Mouse (Mus musculus) cerebellum, postnatal 10 days (tissue): ENCODE measurements around the gene Nt5dc3.

Source experiments
- DNase-seq, 2 experiments: peaks; one replicate each; pipeline ENCODE4 v3.0.0; 2021; ENCODE audit warnings: mixed read lengths in 2 of 2

Nt5dc3 gene

GRCm38 (mm10) chr10:86821014-86821413, 42.2 kb downstream of the Nt5dc3 start:
- no peak for DNase-seq

- DNase-seq = peak in 1 of 2 experiments; percentile 47
Measured at GRCm38 (mm10) chr10:86824093-86824492, 45.3 kb downstream of the Nt5dc3 start.

- no peak for DNase-seq
Measured at GRCm38 (mm10) chr10:86824871-86825270, 46.1 kb downstream of the Nt5dc3 start.

- peak; percentile 85 to 86 for DNase-seq
Measured at GRCm38 (mm10) chr10:86825871-86826522, 47.2 kb downstream of the Nt5dc3 start.

- DNase-seq = no peak
Measured at GRCm38 (mm10) chr10:86826929-86827328, 48.1 kb downstream of the Nt5dc3 start.

- peak; percentile 41 to 61 for DNase-seq
Measured at GRCm38 (mm10) chr10:86828221-86829135, 49.7 kb downstream of the Nt5dc3 start.

GRCm38 (mm10) chr10:86829515-86829914, 50.7 kb downstream of the Nt5dc3 start:
- no peak for DNase-seq

- no peak for DNase-seq
Measured at GRCm38 (mm10) chr10:86836784-86837183, 58.0 kb downstream of the Nt5dc3 start.

- peak; percentile 63 to 64 for DNase-seq
Measured at GRCm38 (mm10) chr10:86838827-86839226, 60.0 kb downstream of the Nt5dc3 start.

GRCm38 (mm10) chr10:86842659-86843058, 63.9 kb downstream of the Nt5dc3 start:
- no peak for DNase-seq

GRCm38 (mm10) chr10:86846926-86847467, 68.2 kb downstream of the Nt5dc3 start:
- DNase-seq = no peak

- DNase-seq = no peak
Measured at GRCm38 (mm10) chr10:86849087-86849486, 70.3 kb downstream of the Nt5dc3 start.

GRCm38 (mm10) chr10:86849508-86849907, 70.7 kb downstream of the Nt5dc3 start:
- no peak for DNase-seq

GRCm38 (mm10) chr10:86852160-86852559, 73.4 kb downstream of the Nt5dc3 start:
- no peak for DNase-seq

GRCm38 (mm10) chr10:86853433-86853832, 74.6 kb downstream of the Nt5dc3 start:
- DNase-seq = no peak

GRCm38 (mm10) chr10:86860396-86860795, 81.6 kb downstream of the Nt5dc3 start:
- DNase-seq = no peak

GRCm38 (mm10) chr10:86862496-86862895, 83.7 kb downstream of the Nt5dc3 start:
- DNase-seq = no peak

- DNase-seq = no peak
Measured at GRCm38 (mm10) chr10:86863429-86863828, 84.6 kb downstream of the Nt5dc3 start.

- no peak for DNase-seq
Measured at GRCm38 (mm10) chr10:86872121-86872520, 93.3 kb downstream of the Nt5dc3 start.

- no peak for DNase-seq
Measured at GRCm38 (mm10) chr10:86872591-86872990, 93.8 kb downstream of the Nt5dc3 start.

- no peak for DNase-seq
Measured at GRCm38 (mm10) chr10:86878721-86879120, 99.9 kb downstream of the Nt5dc3 start.

- peak; percentile 72 to 80 for DNase-seq
Measured at GRCm38 (mm10) chr10:86880071-86880806, 101.4 kb downstream of the Nt5dc3 start.

GRCm38 (mm10) chr10:86881448-86881847, 102.6 kb downstream of the Nt5dc3 start:
- no peak for DNase-seq
